Mouse (Mus musculus) CH12.LX (cell line): ENCODE data around the gene Fmo4. TPM values are rescaled to one million over a fixed set of nuclear protein-coding genes. Genes with fewer than 3 reads are reported as not detected.

ENCODE experiments used
- DNase-seq: peaks from one replicate; pipeline ENCODE4 v3.0.0-alpha.2; 2013; ENCODE audit errors: extremely low read depth
- H3K27ac ChIP-seq: 2 replicates; pipeline ENCODE4 v1.5.1; 2012; ENCODE audit warnings: low read depth, mild to moderate bottlenecking, control low read depth, moderate library complexity; ENCODE audit not compliant: insufficient read depth
- H3K27me3 ChIP-seq: replicated peaks from 2 replicates; pipeline ENCODE3; 2012; ENCODE audit warnings: inconsistent platforms
- H3K36me3 ChIP-seq, 2 experiments: replicated peaks in 1 of 2; 2 replicates each; pipeline versions ENCODE3 to v1.6.1; 2012; ENCODE audit warnings: inconsistent platforms in 1 of 2, low read length in 1 of 2, mild to moderate bottlenecking in 1 of 2, mixed read lengths in 1 of 2, moderate library complexity in 1 of 2; ENCODE audit not compliant: control insufficient read depth in 1 of 2, insufficient read depth in 1 of 2
- H3K4me1 ChIP-seq, 2 experiments: 2 replicates each; pipeline ENCODE4 v1.6.1; 2012; ENCODE audit warnings: inconsistent platforms in 1 of 2, moderate library complexity in 1 of 2; ENCODE audit not compliant: insufficient read depth in 2 of 2, control insufficient read depth in 1 of 2
- H3K4me2 ChIP-seq: 2 replicates; pipeline ENCODE4 v1.6.1; 2012; ENCODE audit warnings: low read depth, mild to moderate bottlenecking, control low read depth; ENCODE audit not compliant: poor library complexity, insufficient read depth, severe bottlenecking
- H3K4me3 ChIP-seq, 3 experiments: fragments of 150-350 bp in 1 of 3; sonication (generic) in 1 of 3; replicated peaks in 1 of 3; 2 replicates each; pipeline versions ENCODE3 to v1.5.1; 2011 to 2012; ENCODE audit warnings: low read depth in 2 of 3, low read length in 2 of 3, mild to moderate bottlenecking in 2 of 3, moderate library complexity in 2 of 3, control low read depth in 1 of 3, improper control_type of control experiment in 1 of 3, inconsistent platforms in 1 of 3, mixed read lengths in 1 of 3; ENCODE audit not compliant: poor library complexity in 1 of 3
- H3K79me2 ChIP-seq: replicated peaks from 2 replicates; pipeline ENCODE4 v1.6.1; 2012; ENCODE audit warnings: mild to moderate bottlenecking, moderate library complexity; ENCODE audit not compliant: control insufficient read depth, poor library complexity, insufficient read depth, severe bottlenecking; ENCODE audit errors: extremely low read depth
- H3K9ac ChIP-seq: 2 replicates; pipeline ENCODE4 v1.6.1; 2012; ENCODE audit warnings: low read depth, mild to moderate bottlenecking, control low read depth, moderate library complexity; ENCODE audit not compliant: insufficient read depth
- H3K9me3 ChIP-seq: replicated peaks from 2 replicates; pipeline ENCODE3; 2012; ENCODE audit warnings: low read length, inconsistent platforms, mixed read lengths
- CHD1 ChIP-seq: IDR thresholded peaks from 2 replicates; pipeline ENCODE4 v1.6.1; 2012; ENCODE audit warnings: low read depth, low read length, improper control_type of control experiment, inconsistent platforms
- CTCF ChIP-seq, 2 experiments: IDR thresholded peaks in 1 of 2; conservative IDR thresholded peaks in 1 of 2; 2 replicates each; pipeline ENCODE4 v1.5.1; 2011 to 2012; ENCODE audit warnings: low read depth in 2 of 2, low read length in 2 of 2, improper control_type of control experiment in 1 of 2, inconsistent platforms in 1 of 2, mild to moderate bottlenecking in 1 of 2, moderate library complexity in 1 of 2
- GABPA ChIP-seq: IDR thresholded peaks from 2 replicates; pipeline ENCODE4 v1.6.1; 2012; ENCODE audit warnings: low read depth, low read length, improper control_type of control experiment, inconsistent platforms; ENCODE audit not compliant: insufficient replicate concordance
- HCFC1 ChIP-seq: IDR thresholded peaks from 2 replicates; pipeline ENCODE4 v1.6.1; 2012; ENCODE audit warnings: low read depth, mild to moderate bottlenecking, inconsistent platforms, low read length, improper control_type of control experiment
- IRF4 ChIP-seq: IDR thresholded peaks from 2 replicates; pipeline ENCODE4 v1.6.1; 2014; ENCODE audit warnings: low read depth, mild to moderate bottlenecking, inconsistent platforms, low read length, improper control_type of control experiment
- JUND ChIP-seq: conservative IDR thresholded peaks from 2 replicates; pipeline ENCODE4 v1.6.1; 2011; ENCODE audit warnings: low read depth, low read length, improper control_type of control experiment
- MAZ ChIP-seq: IDR thresholded peaks from 2 replicates; pipeline ENCODE4 v1.6.1; 2012; ENCODE audit warnings: low read depth, mild to moderate bottlenecking, inconsistent platforms, low read length, improper control_type of control experiment, moderate library complexity
- NELFE ChIP-seq: IDR thresholded peaks from 2 replicates; pipeline ENCODE4 v1.6.1; 2011; ENCODE audit warnings: low read depth, low read length, improper control_type of control experiment
- NRF1 ChIP-seq: IDR thresholded peaks from 2 replicates; pipeline ENCODE4 v1.6.1; 2014; ENCODE audit warnings: low read depth, mild to moderate bottlenecking, inconsistent platforms, low read length, improper control_type of control experiment, moderate library complexity
- PAX5 ChIP-seq: IDR thresholded peaks from 2 replicates; pipeline ENCODE4 v1.6.1; 2012; ENCODE audit warnings: low read length, inconsistent platforms, mixed read lengths
- POLR2A ChIP-seq: IDR thresholded peaks from 2 replicates; pipeline ENCODE4 v1.6.1; 2011; ENCODE audit warnings: low read depth, mild to moderate bottlenecking, improper control_type of control experiment, low read length
- POLR2AphosphoS2 ChIP-seq: IDR thresholded peaks from 2 replicates; pipeline ENCODE4 v1.6.1; 2011; ENCODE audit warnings: low read depth, low read length, improper control_type of control experiment
- RAD21 ChIP-seq: IDR thresholded peaks from 2 replicates; pipeline ENCODE4 v1.6.1; 2011; ENCODE audit warnings: low read depth, mild to moderate bottlenecking, low read length, improper control_type of control experiment, moderate library complexity
- TBP ChIP-seq: conservative IDR thresholded peaks from 2 replicates; pipeline ENCODE4 v1.6.1; 2011; ENCODE audit warnings: low read depth, low read length, improper control_type of control experiment
- TCF12 ChIP-seq: IDR thresholded peaks from 2 replicates; pipeline ENCODE4 v1.6.1; 2014; ENCODE audit warnings: low read depth, mild to moderate bottlenecking, inconsistent platforms, low read length, improper control_type of control experiment
- UBTF ChIP-seq: IDR thresholded peaks from 2 replicates; pipeline ENCODE4 v1.6.1; 2012; ENCODE audit warnings: low read depth, mild to moderate bottlenecking, inconsistent platforms, low read length, improper control_type of control experiment, moderate library complexity
- USF1 ChIP-seq: IDR thresholded peaks from 2 replicates; pipeline ENCODE4 v1.6.1; 2014; ENCODE audit warnings: low read depth, mild to moderate bottlenecking, inconsistent platforms, low read length, improper control_type of control experiment
- ZKSCAN1 ChIP-seq: IDR thresholded peaks from 2 replicates; pipeline ENCODE4 v1.6.1; 2012; ENCODE audit warnings: low read depth, inconsistent platforms, low read length, improper control_type of control experiment, borderline replicate concordance
- dilution Hi-C: fragments of 300-500 bp; cut with MboI; formaldehyde crosslinking; loops from 2 replicates; pipeline ENCODE4 v1.14.3; 2020; ENCODE audit warnings: low sequenced_read_pairs; ENCODE audit not compliant: extremely low pct_unique_long_range_greater_than_20kb, extremely low pct_ligation_motif_present
- in situ Hi-C: fragments of 300-500 bp; cut with MboI; formaldehyde crosslinking; loops from 3 replicates; pipeline ENCODE4 v1.14.3; 2019; ENCODE audit warnings: low sequenced_read_pairs, low pct_ligation_motif_present, low pct_unique_long_range_greater_than_20kb, mixed read lengths
- polyA plus RNA-seq: library from polyadenylated mRNA; unstranded; fragments of >175 nt; gene quantifications from 2 replicates; pipeline ENCODE4 v1.2.1, GENCODE M21; 2012; ENCODE audit warnings: low read depth; ENCODE audit not compliant: insufficient read length
- total RNA-seq, 2 experiments: library from RNA; depleted of rRNA; stranded (reverse); fragments of 300-350 nt in 1 of 2; fragments of >200 nt in 1 of 2; gene quantifications; 2 replicates each; pipeline ENCODE4 v1.2.3; 2012 to 2014

The Fmo4 gene
- total and polyA plus RNA-seq, 3 experiments: not detected

DNA sequence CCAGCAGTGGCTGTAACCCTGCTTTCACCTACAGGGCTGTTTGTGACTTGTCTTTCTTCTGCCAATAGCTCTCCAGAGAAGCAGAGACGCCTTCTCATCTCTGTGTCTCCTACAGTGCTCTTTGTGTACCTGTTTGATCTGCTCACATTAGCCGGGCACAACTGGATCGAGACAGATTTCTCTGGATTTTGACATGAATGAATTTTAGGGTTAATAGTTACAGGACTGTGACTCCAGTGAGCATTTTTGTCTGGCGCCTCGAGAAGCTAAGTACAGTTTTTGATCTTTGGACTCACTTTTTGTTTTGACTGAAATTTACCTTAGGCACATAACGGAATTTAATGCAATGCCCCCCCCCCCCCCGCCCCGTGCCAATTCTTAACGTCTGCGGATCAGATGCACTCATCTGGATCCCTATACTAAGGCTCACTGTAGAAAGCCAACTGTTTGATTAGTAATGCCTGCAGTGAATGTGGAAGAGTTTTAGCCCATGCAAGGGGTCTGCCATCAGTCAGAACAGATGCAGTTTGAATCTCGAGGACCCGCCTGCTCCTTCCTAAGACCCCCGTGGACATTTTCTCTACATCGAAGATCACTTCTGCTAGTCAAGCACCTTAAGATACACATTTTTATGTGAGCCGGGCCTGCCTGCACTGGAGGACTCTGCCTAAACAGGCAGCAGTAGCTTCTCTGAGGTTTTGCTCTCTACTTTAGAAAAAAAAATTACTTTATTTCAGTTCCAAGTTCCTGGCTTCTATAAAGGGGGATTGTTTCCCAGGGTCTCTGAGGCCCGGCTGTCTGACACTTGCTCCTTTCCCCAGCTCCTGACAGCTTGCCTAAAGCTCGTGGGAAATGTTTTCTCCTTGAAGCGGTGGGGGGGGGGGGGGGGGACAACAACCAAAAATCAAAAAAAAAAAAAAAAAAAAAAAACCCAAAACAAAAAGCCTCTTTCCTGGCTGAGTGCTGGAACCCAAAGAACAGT, 44.3 kb upstream of the Fmo4 start:
- in situ Hi-C loops: no loop called here

DNA sequence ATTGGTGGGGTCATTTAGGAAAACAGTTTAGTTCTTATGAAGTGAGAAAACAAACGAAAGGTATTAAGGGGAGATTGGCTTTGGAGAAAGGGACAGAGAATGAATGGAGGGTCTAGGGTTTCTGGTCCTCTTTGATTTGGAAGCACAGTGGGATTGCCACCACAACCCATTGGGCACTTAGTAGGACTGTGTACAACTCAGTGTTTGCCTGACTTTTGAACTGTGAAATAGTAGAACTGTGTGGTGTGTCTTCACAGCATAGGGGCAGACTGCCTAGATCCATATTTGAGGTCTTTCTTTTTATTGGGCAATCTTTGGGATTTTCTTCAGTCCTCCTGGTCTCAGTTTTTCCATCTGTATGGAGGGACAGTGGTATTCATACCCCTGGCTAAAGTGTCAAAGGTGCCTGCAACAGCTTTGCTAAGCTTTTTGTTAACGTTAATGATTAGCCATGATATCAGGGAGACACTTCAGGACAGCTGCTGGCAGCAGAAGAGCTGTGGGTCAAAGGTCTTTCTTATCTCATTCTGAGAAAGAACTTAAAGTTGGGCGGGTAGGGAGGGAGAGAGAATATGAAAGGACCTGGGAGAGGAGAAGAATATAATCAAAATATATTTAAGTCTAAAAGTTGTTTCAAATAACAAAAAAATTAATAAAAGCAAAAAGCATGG, 40.2 kb upstream of the Fmo4 start:
- Histone ChIP-seq H3K27me3 (no peaks in the 10 kb centered on the region), H3K9me3 (no peaks in the 10 kb centered on the region), H3K27ac (no peak overlapping the region), H3K4me3 (no peak overlapping the region), H3K79me2 (no peaks in the 10 kb centered on the region), H3K4me2 (no peak overlapping the region), H3K9ac (no peak overlapping the region), H3K36me3 (no peaks in the 10 kb centered on the region), H3K4me1 (no peaks in the 10 kb centered on the region)
- dilution Hi-C loops: no loop called here
- in situ Hi-C loops: no loop called here
- no peak for DNase-seq
- TF ChIP-seq UBTF (no peak), NELFE (no peak), MAZ (no peak), RAD21 (no peak), TBP (no peak), ZKSCAN1 (no peak), NRF1 (no peak)
- TF ChIP-seq, all 38 proteins: peak for 0

More for the DNA sequence above, 44.3 kb upstream of the Fmo4 start:
- Histone ChIP-seq H3K9me3 (no peaks in the 10 kb centered on the region), H3K36me3 (no peaks in the 10 kb centered on the region), H3K4me1 (peaks cover 0 to 4% of the 10 kb centered on the region in 2 experiments; a peak in 2 of 4 replicates), H3K4me2 (no peak overlapping the region), H3K4me3 (no peak overlapping the region), H3K9ac (no peak overlapping the region), H3K79me2 (no peaks in the 10 kb centered on the region), H3K27me3 (no peaks in the 10 kb centered on the region), H3K27ac (no peak overlapping the region)
- TF ChIP-seq PAX5 (no peak), USF1 (no peak), POLR2AphosphoS2 (no peak), CTCF (conservative IDR thresholded peaks at IDR 0.05 in 1 of 2, IDR thresholded peaks at IDR 0.05 in 1 of 2; ENCODE audit: low read depth in 2 of 2, low read length in 2 of 2) (no peak), HCFC1 (no peak), CHD1 (no peak), TCF12 (no peak), POLR2A (no peak), IRF4 (no peak), JUND (no peak), RAD21 (no peak), GABPA (no peak), ZKSCAN1 (no peak), NRF1 (no peak)
- no peak for DNase-seq
- dilution Hi-C loops: no loop called here
